Mouse (Mus musculus) heart, postnatal 0 days (tissue): ENCODE measurements around the gene Nkiras2. TPM values are rescaled to one million over a fixed set of nuclear protein-coding genes. Genes with fewer than 3 reads are reported as not detected.

ENCODE experiments used
- ATAC-seq: fragments of 200-750 bp; cut with Nextera tagmentation; 2 replicates; pipeline ENCODE4 v1.8.0; 2017; ENCODE audit warnings: low read depth, moderate number of reproducible peaks, moderate library complexity; ENCODE audit not compliant: insufficient read depth
- DNase-seq: peaks from one replicate; pipeline ENCODE4 v3.0.0-alpha.2; 2016; ENCODE audit warnings: low spot score
- H3K27ac ChIP-seq: fragments of 300-500 bp; sonication (generic); 2 replicates; pipeline ENCODE4 v1.5.1; 2014; ENCODE audit warnings: low read depth, mild to moderate bottlenecking
- H3K27me3 ChIP-seq: fragments of 300-500 bp; sonication (generic); 2 replicates; pipeline ENCODE4 v1.6.1; 2014; ENCODE audit warnings: low read length, mixed read lengths; ENCODE audit not compliant: control insufficient read depth, insufficient read depth
- H3K36me3 ChIP-seq: fragments of 300-500 bp; sonication (generic); replicated peaks from 2 replicates; pipeline ENCODE4 v1.6.1; 2014; ENCODE audit warnings: low read length, mixed read lengths; ENCODE audit not compliant: control insufficient read depth, insufficient read depth
- H3K4me1 ChIP-seq: fragments of 300-500 bp; sonication (generic); 2 replicates; pipeline ENCODE4 v1.6.1; 2014; ENCODE audit warnings: antibody characterized with exemption; ENCODE audit not compliant: control insufficient read depth, insufficient read depth
- H3K4me2 ChIP-seq: fragments of 300-500 bp; sonication (generic); 2 replicates; pipeline ENCODE4 v1.6.1; 2014; ENCODE audit warnings: low read depth, mild to moderate bottlenecking, low read length, moderate library complexity
- H3K4me3 ChIP-seq: fragments of 300-500 bp; sonication (generic); 2 replicates; pipeline ENCODE4 v1.5.1; 2014; ENCODE audit warnings: low read depth, low read length
- H3K9ac ChIP-seq: fragments of 300-500 bp; sonication (generic); replicated peaks from 2 replicates; pipeline ENCODE4 v1.6.1; 2014; ENCODE audit warnings: low read depth, low read length, mixed read lengths
- H3K9me3 ChIP-seq: fragments of 300-500 bp; sonication (generic); replicated peaks from 2 replicates; pipeline ENCODE4 v1.6.1; 2016; ENCODE audit warnings: low read length; ENCODE audit not compliant: control insufficient read depth
- CTCF ChIP-seq: IDR thresholded peaks from 2 replicates; pipeline ENCODE4 v1.5.1; 2016; ENCODE audit warnings: antibody characterized with exemption, control low read depth, low read depth
- EP300 ChIP-seq: IDR thresholded peaks from 2 replicates; pipeline ENCODE4 v1.6.1; 2016; ENCODE audit warnings: antibody characterized with exemption, low read depth
- WGBS: fragments of 180-500 bp; shearing (Covaris S2); extraction: QIAGEN DNeasy Blood & Tissue Kit; methylation state at CpG from one replicate; pipeline ENCODE4 v1.1.7; 2014; 5-methylcytosine and 5-hydroxymethylcytosine counted together
- polyA plus RNA-seq: library from polyadenylated mRNA; unstranded; fragments of >200 nt; fragmentation: Nextera tagmentation; extraction: Ambion mirVana; gene quantifications from 2 replicates; pipeline ENCODE4 v1.2.1, GENCODE M21; 2015
- total RNA-seq: library from RNA; depleted of rRNA; stranded (reverse); fragments of >200 nt; gene quantifications from 2 replicates; pipeline ENCODE4 v1.2.3, GENCODE M21; 2014; ENCODE audit warnings: low replicate concordance

Gene Nkiras2
- total and polyA plus RNA-seq, 2 experiments from 2014 or later, result 79.7 to 113 TPM

GRCm38 (mm10) chr11:100574708-100575483, 44.1 kb upstream of the Nkiras2 start, which contains the start of gene Cnp:
TSS of gene Cnp (plus strand) at chr11:100574904.
- TF ChIP-seq EP300, result no peak
- TF ChIP-seq CTCF, result no peak
- peak within 1 kb of the TSS; percentile 86 for H3K4me2 ChIP-seq
- peaks cover 16% of the 10 kb centered on the region for H3K4me1 ChIP-seq
- H3K36me3 ChIP-seq, result 0 out of 2 replicates have a peak, but pooled peaks cover 4% of the 10 kb centered on the region
- 2% methylated on average over 46 of the region's 47 CpGs for WGBS
- peak within 1 kb of the TSS; percentile 66 for H3K9ac ChIP-seq
- H3K27me3 ChIP-seq, result no peaks in the 10 kb centered on the region
- ATAC-seq, result peak; percentile 87
- peak; percentile 35 for DNase-seq
- peak within 1 kb of the TSS; percentile 47 for H3K27ac ChIP-seq
- H3K4me3 ChIP-seq, result peak within 1 kb of the TSS; percentile 70
- H3K9me3 ChIP-seq, result no peaks in the 10 kb centered on the region

DNA sequence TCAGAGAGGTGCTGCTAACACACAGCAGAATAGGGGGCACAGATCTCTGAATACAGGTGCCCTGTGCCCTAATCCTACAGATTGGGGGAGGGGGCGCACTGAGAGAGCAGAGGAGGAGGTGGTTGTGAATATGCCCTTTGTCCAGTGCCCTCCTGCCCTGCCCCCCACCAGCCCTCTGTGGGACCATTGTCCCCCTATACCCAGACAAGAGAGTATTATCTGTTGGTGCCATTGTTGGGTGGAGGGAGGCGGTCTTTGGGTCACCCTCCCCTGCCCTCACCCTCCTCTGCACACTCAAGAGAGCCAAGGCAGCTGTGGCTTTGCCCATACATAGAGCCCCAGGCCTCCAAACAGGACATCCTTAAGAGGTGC, 43.6 kb upstream of the Nkiras2 start:
- Histone ChIP-seq H3K4me1 (peaks cover 16% of the 10 kb centered on the region), H3K9ac (0 out of 2 replicates have a peak overlapping the region, but pooled peaks have one; percentile 66), H3K4me3 (peak overlapping the region; percentile 70), H3K36me3 (peaks cover 7% of the 10 kb centered on the region; the same call in 1 of the 2 replicates), H3K4me2 (peak overlapping the region; percentile 86), H3K9me3 (no peaks in the 10 kb centered on the region), H3K27me3 (no peaks in the 10 kb centered on the region), H3K27ac (peak overlapping the region; percentile 35; the same call in 1 of the 2 replicates)
- no peak for DNase-seq
- 33% methylated on average over 2 of the region's 2 CpGs for WGBS
- TF ChIP-seq CTCF (no peak), EP300 (no peak)
- no peak for ATAC-seq

DNA sequence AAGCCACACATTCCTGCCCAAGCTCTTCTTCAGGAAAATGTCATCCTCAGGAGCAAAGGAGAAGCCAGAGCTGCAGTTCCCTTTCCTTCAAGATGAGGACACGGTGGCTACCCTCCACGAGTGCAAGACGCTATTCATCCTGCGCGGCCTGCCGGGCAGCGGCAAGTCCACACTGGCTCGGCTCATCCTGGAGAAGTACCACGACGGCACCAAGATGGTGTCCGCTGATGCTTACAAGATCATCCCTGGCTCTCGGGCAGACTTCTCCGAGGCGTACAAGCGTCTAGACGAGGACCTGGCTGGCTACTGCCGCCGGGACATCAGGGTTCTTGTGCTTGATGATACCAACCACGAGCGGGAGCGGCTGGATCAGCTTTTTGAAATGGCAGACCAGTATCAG, 42.8 kb upstream of the Nkiras2 start:
- Histone ChIP-seq H3K27me3 (no peaks in the 10 kb centered on the region), H3K9me3 (no peaks in the 10 kb centered on the region), H3K4me3 (no peak overlapping the region), H3K9ac (no peak overlapping the region), H3K4me2 (no peak overlapping the region), H3K36me3 (peaks cover 15% of the 10 kb centered on the region), H3K27ac (no peak overlapping the region), H3K4me1 (peaks cover 10% of the 10 kb centered on the region; the same call in 1 of the 2 replicates)
- ATAC-seq (no peak), DNase-seq (no peak)
- 63% methylated on average over 21 of the region's 21 CpGs for WGBS
- no peak for TF ChIP-seq CTCF
- no peak for TF ChIP-seq EP300

- Histone ChIP-seq H3K9ac (no peak overlapping the region), H3K9me3 (no peaks in the 10 kb centered on the region), H3K36me3 (peaks cover 32% of the 10 kb centered on the region), H3K4me3 (no peak overlapping the region), H3K4me1 (0 out of 2 replicates have a peak, but pooled peaks cover 15% of the 10 kb centered on the region), H3K27me3 (no peaks in the 10 kb centered on the region), H3K27ac (no peak overlapping the region), H3K4me2 (no peak overlapping the region)
- TF ChIP-seq EP300, result no peak
- no peak for TF ChIP-seq CTCF
- no peak for DNase-seq
- no peak for ATAC-seq
- WGBS, result 66% methylated on average over 8 of the region's 8 CpGs
These were observed 41.0 kb upstream of the Nkiras2 start for GRCm38 (mm10) chr11:100577852-100578599.

- DNase-seq (no peak), ATAC-seq (no peak)
- Histone ChIP-seq H3K27me3 (no peaks in the 10 kb centered on the region), H3K9me3 (no peaks in the 10 kb centered on the region), H3K4me2 (no peak overlapping the region), H3K4me1 (0 out of 2 replicates have a peak, but pooled peaks cover 15% of the 10 kb centered on the region), H3K4me3 (no peak overlapping the region), H3K27ac (no peak overlapping the region), H3K9ac (no peak overlapping the region), H3K36me3 (peaks cover 45% of the 10 kb centered on the region)
- TF ChIP-seq EP300 (no peak), CTCF (no peak)
- WGBS, result 93% methylated on average over 9 of the region's 9 CpGs
These were observed 39.8 kb upstream of the Nkiras2 start for GRCm38 (mm10) chr11:100579116-100579799.
